In genomic region chr7:122132497-122133337, GRCm38 (mm10) we compare ENCODE assay signal across 7 mouse cellular contexts. TPM values are rescaled to one million over a fixed set of nuclear protein-coding genes. Genes with fewer than 3 reads are reported as not detected.
DNase-seq lines count a peak whose midpoint lies in the region; ATAC-seq lines count a peak whose summit lies in the region.

Gene Palb2, minus strand, starts transcription at chr7:122132985.
Gene Dctn5, plus strand, starts transcription at chr7:122133041.

- H3K9me3 ChIP-seq in embryonic facial prominence, embryonic 12.5 days: no peaks in the 10 kb centered on the region
- H3K9me3 ChIP-seq in limb, embryonic 11.5 days (ENCODE audit: control insufficient read depth, low read length): no peaks in the 10 kb centered on the region
- H3K9me3 ChIP-seq in midbrain, embryonic 14.5 days (ENCODE audit: control insufficient read depth, low read length): no peaks in the 10 kb centered on the region

- H3K4me2 ChIP-seq in embryonic facial prominence, embryonic 12.5 days (replicated peaks): peak within 1 kb of the TSS; percentile 73
- H3K4me2 ChIP-seq in limb, embryonic 11.5 days (ENCODE audit: low read depth, severe bottlenecking): peak within 1 kb of the TSS; percentile 57
- H3K4me2 ChIP-seq in midbrain, embryonic 14.5 days (ENCODE audit: low read length): peak within 1 kb of the TSS; percentile 89

- H3K27me3 ChIP-seq in embryonic facial prominence, embryonic 12.5 days: no peaks in the 10 kb centered on the region
- no peaks in the 10 kb centered on the region for H3K27me3 ChIP-seq in limb, embryonic 11.5 days (ENCODE audit: control insufficient read depth, insufficient read depth, low read length)
- no peaks in the 10 kb centered on the region for H3K27me3 ChIP-seq in midbrain, embryonic 14.5 days (ENCODE audit: control insufficient read depth, insufficient read depth, low read length)

- under 1% methylated on average over 54 of the region's 54 CpGs for WGBS in embryonic facial prominence, embryonic 12.5 days
- WGBS in limb, embryonic 11.5 days: under 1% methylated on average over 54 of the region's 54 CpGs
- WGBS in midbrain, embryonic 14.5 days: under 1% methylated on average over 54 of the region's 54 CpGs

- ATAC-seq in embryonic facial prominence, embryonic 12.5 days (ENCODE audit: insufficient number of reproducible peaks, insufficient read depth, low FRiP score, low TSS enrichment): peak; percentile 92
- ATAC-seq in limb, embryonic 11.5 days (ENCODE audit: insufficient number of reproducible peaks, low FRiP score, low TSS enrichment, low read depth): peak; percentile 93
- peak; percentile 98 for ATAC-seq in midbrain, embryonic 14.5 days (ENCODE audit: low FRiP score, low TSS enrichment)

- H3K4me1 ChIP-seq in embryonic facial prominence, embryonic 12.5 days: peaks cover 6% of the 10 kb centered on the region; the same call in 1 of the 2 replicates
- no peaks in the 10 kb centered on the region for H3K4me1 ChIP-seq in limb, embryonic 11.5 days (ENCODE audit: control insufficient read depth, insufficient read depth, low read length)
- H3K4me1 ChIP-seq in midbrain, embryonic 14.5 days (ENCODE audit: control insufficient read depth, insufficient read depth, low read length): peaks cover 10% of the 10 kb centered on the region

- peak within 1 kb of the TSS; percentile 47 for H3K27ac ChIP-seq in embryonic facial prominence, embryonic 12.5 days
- H3K27ac ChIP-seq in limb, embryonic 11.5 days (replicated peaks; ENCODE audit: low read depth, low read length): no peak within 1 kb of the TSS
- H3K27ac ChIP-seq in midbrain, embryonic 14.5 days (replicated peaks; ENCODE audit: low read depth, low read length): peak within 1 kb of the TSS; percentile 67

- peak; percentile 98 for DNase-seq in adrenal gland, postnatal 25 days
- DNase-seq in heart, adult 11 months: peak; percentile 100
- peak; percentile 97 for DNase-seq in kidney, adult 18-20 months
- DNase-seq in limb, embryonic 11.5 days (ENCODE audit: low spot score): peak; percentile 98
- peak; percentile 99 for DNase-seq in midbrain, embryonic 14.5 days
- peak; percentile 94 to 97 for DNase-seq in spleen, adult 18-20 months

- H3K4me3 ChIP-seq in embryonic facial prominence, embryonic 12.5 days: peak within 1 kb of the TSS; percentile 62
- H3K4me3 ChIP-seq in limb, embryonic 11.5 days (ENCODE audit: low read depth, low read length): peak within 1 kb of the TSS; percentile 81
- peak within 1 kb of the TSS; percentile 95 for H3K4me3 ChIP-seq in midbrain, embryonic 14.5 days (replicated peaks; ENCODE audit: low read depth, low read length)

- peaks cover 34% of the 10 kb centered on the region for H3K36me3 ChIP-seq in embryonic facial prominence, embryonic 12.5 days
- H3K36me3 ChIP-seq in limb, embryonic 11.5 days (ENCODE audit: control insufficient read depth, insufficient read depth, low read length): peaks cover 7% of the 10 kb centered on the region; the same call in 1 of the 2 replicates
- peaks cover 36% of the 10 kb centered on the region for H3K36me3 ChIP-seq in midbrain, embryonic 14.5 days (ENCODE audit: control insufficient read depth, insufficient read depth, low read length)

- peak within 1 kb of the TSS; percentile 70 for H3K9ac ChIP-seq in embryonic facial prominence, embryonic 12.5 days
- H3K9ac ChIP-seq in limb, embryonic 11.5 days (ENCODE audit: low read length): peak within 1 kb of the TSS; percentile 89
- H3K9ac ChIP-seq in midbrain, embryonic 14.5 days (replicated peaks; ENCODE audit: low read length): peak within 1 kb of the TSS; percentile 82

RNA-seq across cellular contexts. Expression of gene Palb2, which starts in this region (rescaled TPM):
- total RNA-seq in adrenal gland, postnatal 25 days (2021): 2.8 and 3.2 TPM in 2 replicates
- 18.5 and 19.1 TPM in 2 replicates for polyA plus RNA-seq in embryonic facial prominence, embryonic 12.5 days (2016; fragmentation: Nextera tagmentation; extraction: Ambion mirVana)
- polyA plus RNA-seq in limb, embryonic 11.5 days (2014; fragmentation: Nextera tagmentation; extraction: Ambion mirVana): 24.9 and 25.0 TPM in 2 replicates
- 5.6 TPM in 2 replicates for polyA plus RNA-seq in midbrain, embryonic 14.5 days (2014; fragmentation: Nextera tagmentation; extraction: Ambion mirVana)

RNA-seq across cellular contexts. Expression of gene Dctn5, which starts in this region (rescaled TPM):
- total RNA-seq in adrenal gland, postnatal 25 days (2021): 60.0 and 77.0 TPM in 2 replicates
- 118 and 121 TPM in 2 replicates for polyA plus RNA-seq in embryonic facial prominence, embryonic 12.5 days (2016; fragmentation: Nextera tagmentation; extraction: Ambion mirVana)
- 118 and 122 TPM in 2 replicates for polyA plus RNA-seq in limb, embryonic 11.5 days (2014; fragmentation: Nextera tagmentation; extraction: Ambion mirVana)
- polyA plus RNA-seq in midbrain, embryonic 14.5 days (2014; fragmentation: Nextera tagmentation; extraction: Ambion mirVana): 152 and 167 TPM in 2 replicates
